Comparison of ENCODE assay signal across 22 mouse cellular contexts in genomic region chr7:70276078-70276477, GRCm38 (mm10).
"Had no signal": no experiment of that assay in that cellular context is flagged by ENCODE, and none has a peak within 500 bp of the region (broad histone marks: within the 10 kb centered on the region; RNA-seq: fewer than 3 reads in every experiment).

No protein-coding gene starts in this region.

- H3K36me3 ChIP-seq: heart, embryonic 12.5 days; hindbrain, embryonic 13.5 days; hindbrain, embryonic 15.5 days; limb, embryonic 10.5 days; limb, embryonic 12.5 days; liver, embryonic 13.5 days; liver, embryonic 15.5 days had no signal

- ATAC-seq: hindbrain, postnatal 0 days; intestine, embryonic 16.5 days; liver, postnatal 0 days had no signal

- H3K4me2 ChIP-seq: heart, embryonic 12.5 days; hindbrain, embryonic 13.5 days; hindbrain, embryonic 15.5 days; limb, embryonic 12.5 days; liver, embryonic 11.5 days; liver, embryonic 13.5 days; liver, embryonic 15.5 days had no signal

- H3K9me3 ChIP-seq: hindbrain, embryonic 13.5 days; hindbrain, embryonic 15.5 days; limb, embryonic 10.5 days; limb, embryonic 12.5 days; liver, embryonic 13.5 days; liver, embryonic 15.5 days had no signal

- H3K4me3 ChIP-seq: heart, embryonic 12.5 days; hindbrain, embryonic 13.5 days; hindbrain, embryonic 15.5 days; left cerebral cortex, adult 2 months; limb, embryonic 10.5 days; limb, embryonic 12.5 days; liver, embryonic 13.5 days; liver, embryonic 15.5 days had no signal

- H3K4me1 ChIP-seq: liver, embryonic 13.5 days; liver, embryonic 15.5 days had no signal

- H3K27ac ChIP-seq: hindbrain, embryonic 13.5 days; hindbrain, embryonic 15.5 days; hindbrain, postnatal 0 days; left cerebral cortex, adult 2 months; limb, embryonic 10.5 days; limb, embryonic 12.5 days; liver, embryonic 13.5 days; liver, embryonic 15.5 days had no signal

- DNase-seq: gastrocnemius, postnatal 14 days; gastrocnemius, postnatal 36 days; heart, adult 18-20 months; heart, postnatal 10 days; heart, postnatal 36 days; kidney, adult 18-20 months; kidney, adult 8-10 months; kidney, postnatal 14 days; kidney, postnatal 36 days; liver; liver, embryonic 13.5 days; liver, postnatal 0 days had no signal

- H3K9ac ChIP-seq: heart, embryonic 12.5 days; hindbrain, embryonic 13.5 days; hindbrain, embryonic 15.5 days; limb, embryonic 12.5 days; liver, embryonic 13.5 days; liver, embryonic 15.5 days; liver, postnatal 0 days had no signal
